Mouse (Mus musculus) midbrain, embryonic 13.5 days (tissue): ENCODE results near the gene Med15. TPM values are rescaled to one million over a fixed set of nuclear protein-coding genes. Genes with fewer than 3 reads are reported as not detected.

ENCODE experiments used
- ATAC-seq: fragments of 200-750 bp; cut with Nextera tagmentation; 2 replicates; pipeline ENCODE4 v1.8.0; 2017; ENCODE audit warnings: mild to moderate bottlenecking, moderate TSS enrichment, moderate library complexity
- H3K27ac ChIP-seq: fragments of 300-500 bp; sonication (generic); 2 replicates; pipeline ENCODE4 v1.5.1; 2015; ENCODE audit warnings: inconsistent platforms, mild to moderate bottlenecking, moderate library complexity
- H3K27me3 ChIP-seq: fragments of 300-500 bp; sonication (generic); 2 replicates; pipeline ENCODE4 v1.6.1; 2015; ENCODE audit warnings: mild to moderate bottlenecking, inconsistent platforms
- H3K36me3 ChIP-seq: fragments of 300-500 bp; sonication (generic); 2 replicates; pipeline ENCODE4 v1.6.1; 2015; ENCODE audit warnings: mild to moderate bottlenecking, inconsistent platforms
- H3K4me1 ChIP-seq: fragments of 300-500 bp; sonication (generic); replicated peaks from 2 replicates; pipeline ENCODE4 v1.6.1; 2015; ENCODE audit warnings: inconsistent platforms
- H3K4me2 ChIP-seq: fragments of 300-500 bp; sonication (generic); replicated peaks from 2 replicates; pipeline ENCODE4 v1.6.1; 2015; ENCODE audit warnings: moderate library complexity, mild to moderate bottlenecking, inconsistent platforms
- H3K4me3 ChIP-seq: fragments of 300-500 bp; sonication (generic); replicated peaks from 2 replicates; pipeline ENCODE4 v1.5.1; 2015; ENCODE audit warnings: mild to moderate bottlenecking, inconsistent platforms
- H3K9ac ChIP-seq: fragments of 300-500 bp; sonication (generic); replicated peaks from 2 replicates; pipeline ENCODE4 v1.6.1; 2015; ENCODE audit warnings: mild to moderate bottlenecking, inconsistent platforms
- H3K9me3 ChIP-seq: fragments of 300-500 bp; sonication (generic); 2 replicates; pipeline ENCODE4 v1.6.1; 2016; ENCODE audit warnings: mild to moderate bottlenecking, inconsistent platforms
- WGBS: fragments of 180-500 bp; shearing (Covaris S2); methylation state at CpG from one replicate; pipeline ENCODE4 v1.1.7; 2015; 5-methylcytosine and 5-hydroxymethylcytosine counted together
- polyA plus RNA-seq: library from polyadenylated mRNA; unstranded; fragments of >200 nt; fragmentation: Nextera tagmentation; extraction: Ambion mirVana; gene quantifications from 2 replicates; pipeline ENCODE4 v1.2.1, GENCODE M21; 2015

Gene Med15
- polyA plus RNA-seq, 1 experiment from 2014 or later, result 47.7 TPM

GRCm38 (mm10) chr16:17646310-17647114, 86.2 kb downstream of the Med15 start, which contains the start of gene Ccdc74a:
Gene Ccdc74a, plus strand, starts transcription at chr16:17646470.
- Histone ChIP-seq H3K4me2 (peak within 1 kb of the TSS; percentile 87), H3K9ac (peak within 1 kb of the TSS; percentile 79), H3K27ac (no peak within 1 kb of the TSS), H3K4me1 (peaks cover 13% of the 10 kb centered on the region), H3K27me3 (no peaks in the 10 kb centered on the region), H3K36me3 (peaks cover 47% of the 10 kb centered on the region), H3K9me3 (no peaks in the 10 kb centered on the region), H3K4me3 (peak within 1 kb of the TSS; percentile 63)
- ATAC-seq, result peak; percentile 96
- WGBS, result 2% methylated on average over 65 of the region's 65 CpGs

GRCm38 (mm10) chr16:17643437-17643990, 89.2 kb downstream of the Med15 start:
- WGBS, result 96% methylated on average over 4 of the region's 4 CpGs
- Histone ChIP-seq H3K27me3 (no peaks in the 10 kb centered on the region), H3K36me3 (peaks cover 49% of the 10 kb centered on the region), H3K27ac (no peak overlapping the region), H3K9ac (no peak overlapping the region), H3K4me2 (no peak overlapping the region), H3K4me1 (peaks cover 13% of the 10 kb centered on the region), H3K4me3 (no peak overlapping the region), H3K9me3 (no peaks in the 10 kb centered on the region)
- ATAC-seq, result no peak

- Histone ChIP-seq H3K4me3 (no peak overlapping the region), H3K9ac (no peak overlapping the region), H3K4me2 (no peak overlapping the region), H3K36me3 (peaks cover 60% of the 10 kb centered on the region), H3K4me1 (peaks cover 11% of the 10 kb centered on the region), H3K27ac (no peak overlapping the region), H3K9me3 (no peaks in the 10 kb centered on the region), H3K27me3 (no peaks in the 10 kb centered on the region)
- ATAC-seq, result no peak
- 89% methylated on average over 8 of the region's 8 CpGs for WGBS
Observed at GRCm38 (mm10) chr16:17642311-17642710, 90.4 kb downstream of the Med15 start.

GRCm38 (mm10) chr16:17641301-17641700, 91.4 kb downstream of the Med15 start:
- Histone ChIP-seq H3K4me3 (no peak overlapping the region), H3K4me2 (no peak overlapping the region), H3K9ac (no peak overlapping the region), H3K36me3 (peaks cover 66% of the 10 kb centered on the region), H3K27me3 (no peaks in the 10 kb centered on the region), H3K27ac (no peak overlapping the region), H3K9me3 (no peaks in the 10 kb centered on the region), H3K4me1 (peaks cover 3% of the 10 kb centered on the region; the same call in 1 of the 2 replicates)
- ATAC-seq, result no peak
- 86% methylated on average over 6 of the region's 6 CpGs for WGBS

- Histone ChIP-seq H3K9ac (no peak overlapping the region), H3K4me2 (no peak overlapping the region), H3K9me3 (no peaks in the 10 kb centered on the region), H3K36me3 (peaks cover 71% of the 10 kb centered on the region), H3K27me3 (no peaks in the 10 kb centered on the region), H3K4me1 (no peaks in the 10 kb centered on the region), H3K27ac (no peak overlapping the region), H3K4me3 (no peak overlapping the region)
- whole genome bisulfite sequencing, result 94% methylated on average over 9 of the region's 9 CpGs
- ATAC-seq, result no peak
Observed at GRCm38 (mm10) chr16:17640706-17641105, 92.0 kb downstream of the Med15 start.

- ATAC-seq, result no peak
- Histone ChIP-seq H3K27ac (no peak overlapping the region), H3K9me3 (no peaks in the 10 kb centered on the region), H3K4me3 (no peak overlapping the region), H3K4me2 (no peak overlapping the region), H3K36me3 (peaks cover 75% of the 10 kb centered on the region), H3K9ac (no peak overlapping the region), H3K27me3 (no peaks in the 10 kb centered on the region), H3K4me1 (no peaks in the 10 kb centered on the region)
- 95% methylated on average over 6 of the region's 6 CpGs for WGBS
Observed at GRCm38 (mm10) chr16:17639951-17640350, 92.7 kb downstream of the Med15 start.

- H3K9me3 ChIP-seq, result no peaks in the 10 kb centered on the region
- H3K27ac ChIP-seq, result no peak overlapping the region
- H3K27me3 ChIP-seq, result no peaks in the 10 kb centered on the region
- ATAC-seq, result no peak
- peaks cover 79% of the 10 kb centered on the region for H3K36me3 ChIP-seq
- H3K9ac ChIP-seq, result no peak overlapping the region
- 95% methylated on average over 3 of the region's 3 CpGs for WGBS
- H3K4me1 ChIP-seq, result no peaks in the 10 kb centered on the region
- no peak overlapping the region for H3K4me3 ChIP-seq
- no peak overlapping the region for H3K4me2 ChIP-seq
Observed at GRCm38 (mm10) chr16:17639081-17639480, 93.6 kb downstream of the Med15 start.

- Histone ChIP-seq H3K36me3 (peaks cover 82% of the 10 kb centered on the region), H3K4me1 (no peaks in the 10 kb centered on the region)
Observed at GRCm38 (mm10) chr16:17638036-17638628, 94.6 kb downstream of the Med15 start.

GRCm38 (mm10) chr16:17637610-17638009, 95.1 kb downstream of the Med15 start:
- no peaks in the 10 kb centered on the region for H3K9me3 ChIP-seq
- 88% methylated on average over 2 of the region's 2 CpGs for WGBS
- no peaks in the 10 kb centered on the region for H3K27me3 ChIP-seq
- peaks cover 82% of the 10 kb centered on the region for H3K36me3 ChIP-seq
- no peaks in the 10 kb centered on the region for H3K4me1 ChIP-seq
- H3K9ac ChIP-seq, result no peak overlapping the region
- H3K4me3 ChIP-seq, result no peak overlapping the region
- H3K27ac ChIP-seq, result no peak overlapping the region
- no peak for ATAC-seq
- no peak overlapping the region for H3K4me2 ChIP-seq

More at GRCm38 (mm10) chr16:17638036-17638628, 94.6 kb downstream of the Med15 start:
- no peak overlapping the region for H3K4me2 ChIP-seq
- no peak overlapping the region for H3K27ac ChIP-seq
- 94% methylated on average over 9 of the region's 9 CpGs for WGBS
- H3K4me3 ChIP-seq, result no peak overlapping the region
- H3K9me3 ChIP-seq, result no peaks in the 10 kb centered on the region
- no peak overlapping the region for H3K9ac ChIP-seq
- H3K27me3 ChIP-seq, result no peaks in the 10 kb centered on the region
- no peak for ATAC-seq

- ATAC-seq, result no peak
- H3K36me3 ChIP-seq, result peaks cover 82% of the 10 kb centered on the region
Observed at GRCm38 (mm10) chr16:17636904-17637303, 95.8 kb downstream of the Med15 start.

GRCm38 (mm10) chr16:17633481-17634181, 99.1 kb downstream of the Med15 start:
- Histone ChIP-seq H3K4me1 (no peaks in the 10 kb centered on the region), H3K4me2 (no peak overlapping the region), H3K36me3 (peaks cover 84% of the 10 kb centered on the region), H3K9me3 (no peaks in the 10 kb centered on the region), H3K4me3 (no peak overlapping the region), H3K27ac (no peak overlapping the region), H3K9ac (no peak overlapping the region), H3K27me3 (no peaks in the 10 kb centered on the region)
- ATAC-seq, result no peak
- WGBS, result 72% methylated on average over 8 of the region's 8 CpGs

More at GRCm38 (mm10) chr16:17636904-17637303, 95.8 kb downstream of the Med15 start:
- H3K27ac ChIP-seq, result no peak overlapping the region
- H3K4me2 ChIP-seq, result no peak overlapping the region
- 81% methylated on average over 2 of the region's 2 CpGs for WGBS
- H3K9ac ChIP-seq, result no peak overlapping the region
- no peak overlapping the region for H3K4me3 ChIP-seq
- H3K27me3 ChIP-seq, result no peaks in the 10 kb centered on the region
- no peaks in the 10 kb centered on the region for H3K4me1 ChIP-seq
- H3K9me3 ChIP-seq, result no peaks in the 10 kb centered on the region

- WGBS, result 96% methylated on average over 2 of the region's 2 CpGs
- Histone ChIP-seq H3K36me3 (peaks cover 84% of the 10 kb centered on the region), H3K27ac (no peak overlapping the region), H3K9me3 (no peaks in the 10 kb centered on the region), H3K4me2 (no peak overlapping the region), H3K4me1 (no peaks in the 10 kb centered on the region), H3K4me3 (no peak overlapping the region), H3K9ac (no peak overlapping the region), H3K27me3 (no peaks in the 10 kb centered on the region)
- no peak for ATAC-seq
Observed at GRCm38 (mm10) chr16:17632580-17632979, 100.1 kb downstream of the Med15 start.
